Mouse (Mus musculus) intestine, embryonic 16.5 days (tissue): Measurements from ENCODE around the gene Cog5. TPM values are rescaled to one million over a fixed set of nuclear protein-coding genes. Genes with fewer than 3 reads are reported as not detected.
A peak's percentile ranks its signal among the peaks of the same experiment; 100 is the strongest.

Experiments
- ATAC-seq: fragments of 200-750 bp; cut with Nextera tagmentation; 2 replicates; pipeline ENCODE4 v1.8.0; 2017; ENCODE audit warnings: moderate TSS enrichment, moderate library complexity
- H3K27ac ChIP-seq: fragments of 300-500 bp; sonication (generic); 2 replicates; pipeline ENCODE4 v1.5.1; 2014; ENCODE audit warnings: mild to moderate bottlenecking, low read length
- H3K27me3 ChIP-seq: fragments of 300-500 bp; sonication (generic); replicated peaks from 2 replicates; pipeline ENCODE4 v1.6.1; 2014; ENCODE audit warnings: low read length, control low read depth, mixed read lengths; ENCODE audit not compliant: control insufficient read depth, insufficient read depth
- H3K36me3 ChIP-seq: fragments of 300-500 bp; sonication (generic); 2 replicates; pipeline ENCODE4 v1.6.1; 2014; ENCODE audit warnings: low read length, control low read depth; ENCODE audit not compliant: control insufficient read depth, insufficient read depth
- H3K4me1 ChIP-seq: fragments of 300-500 bp; sonication (generic); 2 replicates; pipeline ENCODE4 v1.6.1; 2014; ENCODE audit warnings: low read length, control low read depth, mixed read lengths; ENCODE audit not compliant: control insufficient read depth, insufficient read depth
- H3K4me2 ChIP-seq: fragments of 300-500 bp; sonication (generic); 2 replicates; pipeline ENCODE4 v1.6.1; 2014; ENCODE audit warnings: low read depth, low read length, control low read depth
- H3K4me3 ChIP-seq: fragments of 300-500 bp; sonication (generic); 2 replicates; pipeline ENCODE4 v1.5.1; 2014; ENCODE audit warnings: mild to moderate bottlenecking, low read length
- H3K9ac ChIP-seq: fragments of 300-500 bp; sonication (generic); 2 replicates; pipeline ENCODE4 v1.6.1; 2014; ENCODE audit warnings: low read depth, low read length
- H3K9me3 ChIP-seq: fragments of 300-500 bp; sonication (generic); 2 replicates; pipeline ENCODE4 v1.6.1; 2016; ENCODE audit warnings: low read length, control low read depth; ENCODE audit not compliant: control insufficient read depth
- WGBS: fragments of 180-500 bp; shearing (Covaris S2); extraction: QIAGEN DNeasy Blood & Tissue Kit; methylation state at CpG from one replicate; pipeline ENCODE4 v1.1.7; 2014; 5-methylcytosine and 5-hydroxymethylcytosine counted together
- polyA plus RNA-seq: library from polyadenylated mRNA; unstranded; fragments of >200 nt; fragmentation: Nextera tagmentation; extraction: Ambion mirVana; gene quantifications from 2 replicates; pipeline ENCODE4 v1.2.1, GENCODE M21; 2015

Cog5 gene
- polyA plus RNA-seq, 1 experiment from 2014 or later = 20.6 TPM

DNA sequence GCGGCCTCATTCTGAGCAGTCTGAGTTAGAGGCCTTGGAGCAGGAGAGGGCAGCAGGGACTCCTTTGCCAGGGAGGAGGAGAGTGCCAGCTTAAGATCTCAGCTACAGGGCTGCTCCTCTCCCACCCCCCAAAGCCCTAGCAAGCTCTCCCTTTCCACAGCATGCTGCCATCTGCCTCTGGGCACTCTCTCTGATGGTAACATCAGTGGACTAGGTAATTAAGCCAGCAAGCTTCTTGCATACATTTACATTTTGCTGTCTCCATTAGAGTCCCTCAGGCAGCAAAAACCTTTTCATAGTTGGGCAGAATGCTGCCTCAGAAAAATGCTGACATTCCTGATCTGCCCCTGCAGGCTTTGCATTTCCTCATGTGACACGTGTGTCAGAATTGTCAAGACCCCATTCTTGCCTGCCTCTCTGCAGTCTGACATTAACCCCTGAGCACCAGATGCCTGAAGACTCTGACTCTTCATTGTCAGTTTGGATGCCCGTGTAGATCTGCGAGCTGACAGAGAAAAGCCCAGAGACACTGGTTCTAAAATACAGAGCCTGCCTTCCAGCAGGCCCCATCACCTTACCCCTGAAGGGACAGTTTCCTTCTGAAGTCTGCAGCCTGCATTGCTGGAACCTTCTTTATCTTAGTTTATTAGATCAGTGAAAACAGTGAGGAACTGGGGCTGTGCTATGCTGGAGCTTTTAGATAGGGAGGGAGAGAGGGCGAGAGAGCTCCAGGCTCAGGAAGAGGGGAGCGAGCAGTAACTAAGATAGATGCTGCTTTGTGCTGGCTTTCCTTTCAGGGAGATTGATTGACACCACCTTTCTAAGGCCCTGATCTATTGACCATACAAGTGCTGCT lies 251.3 kb downstream of the Cog5 start:
- Histone ChIP-seq H3K9me3 (no peaks in the 10 kb centered on the region), H3K27me3 (no peaks in the 10 kb centered on the region), H3K9ac (no peak overlapping the region), H3K36me3 (no peaks in the 10 kb centered on the region), H3K4me1 (no peaks in the 10 kb centered on the region), H3K27ac (no peak overlapping the region), H3K4me2 (no peak overlapping the region), H3K4me3 (no peak overlapping the region)
- no peak for ATAC-seq
- WGBS = 58% methylated on average over 6 of the region's 6 CpGs

DNA sequence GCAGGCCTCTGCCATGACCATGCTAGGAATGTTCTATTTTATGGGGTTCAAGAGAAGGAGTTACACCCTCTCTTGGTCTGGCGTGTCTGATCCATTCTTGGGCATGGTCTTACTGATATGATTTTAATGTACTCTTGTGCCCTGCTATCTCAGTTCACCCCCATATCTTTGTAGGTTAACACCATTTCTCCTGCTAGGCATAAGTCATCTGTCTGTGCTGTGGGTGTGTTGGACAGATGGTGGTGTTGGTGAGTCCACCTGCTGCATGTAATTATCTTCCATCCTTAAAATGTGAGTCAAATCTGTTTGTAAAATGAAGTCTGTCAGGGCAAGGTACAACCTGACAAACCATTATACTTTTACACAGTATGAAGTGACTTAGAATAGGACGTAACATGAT lies 252.8 kb downstream of the Cog5 start:
- no peaks in the 10 kb centered on the region for H3K27me3 ChIP-seq
- no peak overlapping the region for H3K4me3 ChIP-seq
- no peak overlapping the region for H3K27ac ChIP-seq
- no peak overlapping the region for H3K9ac ChIP-seq
- no peak for ATAC-seq
- WGBS = 93% methylated on average over 2 of the region's 2 CpGs
- H3K4me2 ChIP-seq = no peak overlapping the region
- H3K36me3 ChIP-seq = no peaks in the 10 kb centered on the region
- H3K9me3 ChIP-seq = no peaks in the 10 kb centered on the region
- H3K4me1 ChIP-seq = no peaks in the 10 kb centered on the region

DNA sequence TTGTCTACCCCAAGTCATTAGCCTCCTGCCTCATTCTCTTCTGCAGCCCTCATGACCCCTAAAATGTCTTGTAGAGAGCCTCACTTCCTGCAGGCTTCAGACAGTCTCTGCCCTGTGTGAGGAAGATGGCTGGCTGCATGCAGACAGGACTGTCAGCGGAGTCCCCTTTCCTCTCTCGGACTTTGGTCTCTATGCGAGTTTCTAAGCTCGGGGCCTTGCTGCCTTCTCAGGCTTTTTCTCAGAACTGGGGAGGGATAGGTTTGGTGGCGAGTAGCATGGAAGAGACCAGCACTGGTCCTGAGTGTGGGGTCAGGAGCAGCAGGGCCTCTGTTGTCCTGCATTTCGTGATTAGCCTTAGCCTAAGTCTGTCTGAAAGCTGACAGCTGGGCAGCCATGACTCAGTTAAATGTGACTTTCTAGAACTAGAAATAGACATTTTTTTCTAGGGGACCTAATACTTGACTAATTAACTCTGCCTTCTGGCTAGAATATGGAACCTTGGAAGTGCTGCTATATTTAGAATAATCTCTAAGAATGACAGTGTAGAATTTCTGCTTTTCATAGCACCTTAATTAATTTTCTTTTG lies 258.4 kb downstream of the Cog5 start:
- Histone ChIP-seq H3K4me1 (no peaks in the 10 kb centered on the region), H3K9me3 (no peaks in the 10 kb centered on the region), H3K27ac (no peak overlapping the region), H3K9ac (no peak overlapping the region), H3K4me2 (no peak overlapping the region), H3K27me3 (no peaks in the 10 kb centered on the region), H3K4me3 (no peak overlapping the region), H3K36me3 (no peaks in the 10 kb centered on the region)
- 80% methylated on average over 6 of the region's 6 CpGs for WGBS
- ATAC-seq = no peak

DNA sequence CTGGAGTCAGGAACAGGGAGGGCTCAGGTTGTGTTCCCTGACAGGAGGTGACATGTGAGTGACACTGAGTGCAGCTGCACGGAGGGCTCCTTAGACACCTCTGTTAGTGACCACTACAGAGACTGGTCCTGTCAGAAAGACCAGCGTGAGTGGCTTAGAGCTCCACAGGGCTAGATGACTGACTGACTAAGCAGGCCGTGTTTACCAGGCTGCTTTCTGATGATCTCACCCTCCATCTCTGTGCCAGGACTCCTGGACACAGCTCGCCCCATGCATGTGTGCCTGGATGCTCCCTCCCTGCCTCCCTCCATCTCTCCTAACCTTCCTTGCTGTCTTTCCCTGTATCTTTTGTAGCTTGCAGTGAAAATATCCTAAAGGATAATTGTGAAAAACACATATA lies 258.9 kb downstream of the Cog5 start:
- no peak overlapping the region for H3K27ac ChIP-seq
- no peaks in the 10 kb centered on the region for H3K9me3 ChIP-seq
- H3K4me2 ChIP-seq = no peak overlapping the region
- no peak overlapping the region for H3K4me3 ChIP-seq
- H3K27me3 ChIP-seq = no peaks in the 10 kb centered on the region
- H3K36me3 ChIP-seq = no peaks in the 10 kb centered on the region
- WGBS = 63% methylated on average over 4 of the region's 4 CpGs
- no peaks in the 10 kb centered on the region for H3K4me1 ChIP-seq
- peak; percentile 40; the same call in 1 of the 2 replicates for ATAC-seq
- H3K9ac ChIP-seq = no peak overlapping the region

DNA sequence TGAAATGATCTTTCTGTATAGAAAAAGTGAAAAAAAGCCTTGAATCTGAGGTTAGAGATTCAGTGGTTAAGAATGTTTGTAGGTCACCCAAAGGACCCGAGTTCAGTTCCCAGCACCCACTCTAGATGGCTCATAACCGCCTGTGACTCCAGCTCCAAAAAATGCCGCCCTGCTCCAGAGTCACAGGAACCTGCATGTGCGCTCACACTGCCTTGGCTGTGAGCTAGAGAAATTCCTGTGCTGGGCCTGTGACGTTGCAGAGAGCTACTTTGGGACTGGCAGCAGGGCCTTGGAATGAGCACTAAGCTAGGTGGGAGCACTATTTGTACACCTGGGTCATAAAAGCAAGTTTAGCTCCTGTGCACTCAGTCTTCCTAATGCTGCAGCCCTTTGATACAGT lies 262.0 kb downstream of the Cog5 start:
- Histone ChIP-seq H3K4me1 (no peaks in the 10 kb centered on the region), H3K4me2 (no peak overlapping the region), H3K9me3 (no peaks in the 10 kb centered on the region), H3K27ac (no peak overlapping the region), H3K9ac (no peak overlapping the region), H3K36me3 (no peaks in the 10 kb centered on the region; the same call in 1 of the 2 replicates), H3K27me3 (no peaks in the 10 kb centered on the region), H3K4me3 (no peak overlapping the region)
- ATAC-seq = no peak
- WGBS = 92% methylated on average over 5 of the region's 5 CpGs

DNA sequence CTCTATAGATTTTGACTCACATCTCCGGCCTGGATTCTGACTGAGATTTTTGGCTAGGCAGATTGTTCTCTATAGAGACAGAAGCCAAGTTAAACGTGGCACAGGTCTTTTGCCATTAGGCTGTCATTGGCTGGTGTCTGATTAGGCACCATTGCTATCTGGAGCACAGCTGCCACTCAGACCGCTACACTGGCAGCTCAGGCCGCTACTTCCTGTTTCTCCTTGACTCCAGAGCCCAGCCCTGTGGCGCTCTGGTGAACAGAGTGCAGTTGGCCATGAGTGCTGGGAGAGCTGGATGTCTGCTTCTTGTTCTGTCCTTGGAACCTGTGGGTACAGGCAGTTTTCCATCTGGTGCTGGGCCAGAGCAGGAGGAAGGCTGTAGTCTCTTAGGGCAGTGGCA lies 262.6 kb downstream of the Cog5 start:
- ATAC-seq = 0 out of 2 replicates have a peak, but pooled peaks have one; percentile 52

DNA sequence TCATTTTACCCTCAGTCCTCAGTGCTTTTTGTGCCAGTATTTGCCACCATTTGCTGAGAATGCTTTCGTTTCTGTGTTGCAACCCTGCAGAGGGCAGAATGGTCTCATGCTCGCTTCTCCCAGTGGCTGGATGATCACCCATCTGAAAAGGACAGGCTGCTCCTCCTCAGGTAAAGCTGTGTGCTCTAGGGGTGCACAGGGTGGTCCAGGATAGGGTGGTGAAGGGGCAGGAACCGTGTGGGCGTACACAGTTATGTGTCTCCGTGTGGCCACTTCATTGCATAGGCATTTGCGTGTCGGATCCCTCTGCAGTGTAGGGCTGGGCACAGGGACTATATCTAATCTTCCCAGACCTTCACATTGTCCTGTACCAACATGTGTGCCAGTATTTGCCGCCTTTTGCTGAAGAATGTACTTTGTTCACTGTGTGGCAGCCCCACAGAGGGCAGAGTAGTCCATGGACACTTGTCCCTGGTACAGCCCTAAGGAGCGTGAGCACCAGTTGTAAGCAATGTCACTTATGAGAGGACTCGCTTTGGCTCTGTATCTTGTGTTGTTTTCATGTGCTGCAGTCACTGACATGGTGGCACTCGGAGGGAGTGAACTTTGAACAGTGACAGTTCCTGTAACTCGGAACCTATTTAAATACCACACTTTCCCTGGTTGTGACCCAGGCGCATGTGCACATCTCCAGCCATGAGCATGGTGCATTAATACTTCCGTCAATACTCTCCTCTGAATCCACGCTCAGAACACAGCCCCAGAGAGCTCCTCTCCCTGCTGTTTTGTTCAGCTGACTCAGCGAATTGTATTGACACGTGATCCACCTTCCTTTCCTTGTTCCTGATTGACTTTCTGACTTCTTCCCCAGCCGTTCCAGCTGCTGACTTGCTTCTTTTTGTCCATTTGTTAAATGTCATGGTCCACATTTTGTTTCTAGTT lies 266.1 kb downstream of the Cog5 start:
- Histone ChIP-seq H3K27ac (no peak overlapping the region), H3K36me3 (peaks cover 4% of the 10 kb centered on the region; the same call in 1 of the 2 replicates), H3K9ac (no peak overlapping the region), H3K4me1 (no peaks in the 10 kb centered on the region), H3K4me2 (no peak overlapping the region), H3K27me3 (no peaks in the 10 kb centered on the region), H3K4me3 (no peak overlapping the region), H3K9me3 (no peaks in the 10 kb centered on the region)
- WGBS = 80% methylated on average over 18 of the region's 18 CpGs
- peak; percentile 39; the same call in 1 of the 2 replicates for ATAC-seq

More for the DNA sequence above, 262.6 kb downstream of the Cog5 start:
- Histone ChIP-seq H3K4me2 (no peak overlapping the region), H3K4me1 (no peaks in the 10 kb centered on the region), H3K9me3 (no peaks in the 10 kb centered on the region), H3K4me3 (no peak overlapping the region), H3K27me3 (no peaks in the 10 kb centered on the region), H3K36me3 (no peaks in the 10 kb centered on the region; the same call in 1 of the 2 replicates), H3K27ac (no peak overlapping the region), H3K9ac (no peak overlapping the region)
- 82% methylated on average over 5 of the region's 5 CpGs for WGBS

DNA sequence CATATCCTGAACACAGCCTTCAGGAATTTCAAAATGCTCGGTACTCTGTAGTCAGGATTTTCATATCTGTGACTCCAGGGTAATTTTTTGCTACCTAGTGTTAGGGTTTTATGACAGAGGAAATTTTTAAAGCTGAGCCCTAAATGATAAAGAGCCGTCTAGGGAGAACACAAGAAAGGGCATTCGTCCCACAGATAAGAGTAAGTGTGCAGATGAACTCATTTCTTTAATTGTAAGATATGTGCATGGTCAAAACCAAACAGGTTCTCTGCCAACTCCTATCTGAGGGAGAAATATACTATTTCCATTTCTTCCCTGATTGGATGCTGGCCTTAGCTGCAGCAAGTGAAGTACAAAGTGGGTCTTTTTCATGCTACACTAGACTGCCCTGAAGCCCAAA lies 269.5 kb downstream of the Cog5 start:
- H3K36me3 ChIP-seq = peaks cover 4% of the 10 kb centered on the region; the same call in 1 of the 2 replicates
- no peaks in the 10 kb centered on the region for H3K27me3 ChIP-seq
- WGBS = 68% methylated on average over 3 of the region's 3 CpGs

DNA sequence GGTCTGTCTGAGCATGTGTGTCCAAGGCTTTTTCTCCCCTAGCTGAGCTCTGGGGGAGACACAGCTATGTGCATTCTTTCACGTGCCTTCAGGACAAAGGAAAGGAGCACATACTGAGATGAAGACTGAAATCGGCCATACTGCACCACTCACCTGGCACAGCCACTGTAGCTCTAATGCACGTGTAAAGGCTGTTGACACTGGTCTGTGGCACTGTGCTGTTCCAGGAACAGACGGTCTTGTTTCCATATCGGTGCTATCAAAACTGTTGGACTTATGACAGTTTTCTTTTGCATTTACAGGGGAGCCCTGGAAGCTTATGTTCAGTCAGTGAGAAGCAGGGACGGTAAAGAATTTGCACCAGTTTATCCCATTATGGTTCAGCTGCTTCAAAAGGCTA lies 270.7 kb downstream of the Cog5 start:
- no peak for ATAC-seq
- Histone ChIP-seq H3K9ac (no peak overlapping the region), H3K4me1 (no peaks in the 10 kb centered on the region), H3K4me3 (no peak overlapping the region), H3K9me3 (no peaks in the 10 kb centered on the region), H3K36me3 (peaks cover 4% of the 10 kb centered on the region; the same call in 1 of the 2 replicates), H3K4me2 (no peak overlapping the region), H3K27me3 (no peaks in the 10 kb centered on the region), H3K27ac (no peak overlapping the region)
- WGBS = 90% methylated on average over 6 of the region's 6 CpGs

More for the DNA sequence above, 269.5 kb downstream of the Cog5 start:
- Histone ChIP-seq H3K4me1 (no peaks in the 10 kb centered on the region), H3K27ac (no peak overlapping the region), H3K9ac (no peak overlapping the region), H3K9me3 (no peaks in the 10 kb centered on the region), H3K4me3 (no peak overlapping the region), H3K4me2 (no peak overlapping the region)
- no peak for ATAC-seq
